ENCODE assay signal across 17 mouse cellular contexts in genomic region chr19:21049301-21049700, GRCm38 (mm10).
"Had no signal": no experiment of that assay in that cellular context is flagged by ENCODE, and none has a peak within 500 bp of the region (broad histone marks: within the 10 kb centered on the region; RNA-seq: fewer than 3 reads in every experiment).

No protein-coding gene starts in this region.

- DNase-seq: gastrocnemius, postnatal 14 days; gastrocnemius, postnatal 36 days; heart, adult 11 months; heart, adult 2 months; heart, postnatal 14 days; heart, postnatal 36 days; kidney, adult 11 months; kidney, adult 2 months; kidney, adult 9 months; kidney, postnatal 14 days; kidney, postnatal 36 days; layer of hippocampus, adult 9-11 months; layer of hippocampus, postnatal 36 days; left cerebral cortex, postnatal 4 days had no signal

- ATAC-seq: hindbrain, postnatal 0 days; intestine, embryonic 16.5 days; liver, embryonic 12.5 days had no signal
